Mouse (Mus musculus) MN1 (cell line): ENCODE results near the gene Gtf3c5.
A peak's percentile ranks its signal among the peaks of the same experiment; 100 is the strongest.

ENCODE experiments used
- DNase-seq: peaks from one replicate; pipeline ENCODE4 v3.0.0-alpha.2; 2016; ENCODE audit warnings: low spot score

Gtf3c5 gene

GRCm38 (mm10) chr2:28583651-28584050 is at the start of gene Gtf3c5:
TSS of gene Gtf3c5 (minus strand) at chr2:28583751.
- DNase-seq, result no peak

DNA sequence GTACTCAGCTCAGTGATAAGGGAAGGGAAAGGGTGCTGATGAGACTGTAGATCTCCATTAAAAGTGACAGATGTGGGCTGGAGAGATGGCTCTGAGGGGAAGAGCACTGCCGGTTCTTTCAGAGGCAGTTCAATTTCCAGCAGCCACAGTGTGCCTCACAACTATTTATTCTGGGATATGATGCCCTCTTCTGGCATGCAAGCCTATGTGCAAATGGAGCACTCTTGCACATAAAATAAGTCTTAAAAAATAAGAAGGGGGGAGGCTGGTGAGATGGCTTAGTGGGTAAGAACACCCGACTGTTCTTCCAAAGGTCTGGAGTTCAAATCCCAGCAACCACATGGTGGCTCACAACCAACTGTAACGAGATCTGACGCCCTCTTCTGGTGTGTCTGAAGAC is 49.6 kb upstream of the Gtf3c5 start:
- DNase-seq, result no peak

- no peak for DNase-seq
Observed at GRCm38 (mm10) chr2:28632626-28633025, 49.1 kb upstream of the Gtf3c5 start.

GRCm38 (mm10) chr2:28629911-28630381 is 46.4 kb upstream of the Gtf3c5 start:
- no peak for DNase-seq

GRCm38 (mm10) chr2:28628053-28628452 is 44.5 kb upstream of the Gtf3c5 start:
- no peak for DNase-seq

GRCm38 (mm10) chr2:28626038-28626437 is 42.5 kb upstream of the Gtf3c5 start:
- DNase-seq, result no peak

- no peak for DNase-seq
Observed at GRCm38 (mm10) chr2:28624870-28625269, 41.3 kb upstream of the Gtf3c5 start.

- peak; percentile 44 for DNase-seq
Observed at GRCm38 (mm10) chr2:28622521-28623124, 39.1 kb upstream of the Gtf3c5 start.

DNA sequence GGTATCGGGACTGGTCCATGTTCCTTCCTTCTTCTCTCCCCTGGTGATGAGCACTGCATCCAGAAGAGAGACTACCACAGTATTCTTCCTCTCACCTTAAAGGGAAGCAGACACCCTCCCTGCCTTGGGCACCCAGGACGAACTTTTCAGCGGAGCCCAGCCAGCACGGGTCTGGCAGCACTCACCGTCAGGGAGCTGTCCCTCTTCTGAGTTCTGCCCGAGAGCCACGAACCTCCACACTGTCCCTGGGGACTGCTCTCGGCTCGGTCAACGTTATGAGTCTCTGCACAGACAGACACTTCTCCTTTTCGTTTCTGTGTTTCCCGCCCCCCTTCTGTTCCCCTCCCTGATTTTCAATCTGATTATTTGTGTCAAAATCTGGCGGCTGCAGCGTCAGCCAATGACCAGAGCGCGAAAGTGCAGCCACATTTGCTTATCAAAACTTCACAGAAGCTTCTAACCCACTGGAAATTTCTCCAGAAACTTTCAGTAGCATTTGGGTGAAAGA is 38.2 kb upstream of the Gtf3c5 start, which contains the start of gene Gfi1b:
Gene Gfi1b (minus strand): TSS at position 319 of the 508 bp plus-strand sequence.
- DNase-seq, result no peak

- DNase-seq, result no peak
Observed at GRCm38 (mm10) chr2:28621111-28621510, 37.6 kb upstream of the Gtf3c5 start.

DNA sequence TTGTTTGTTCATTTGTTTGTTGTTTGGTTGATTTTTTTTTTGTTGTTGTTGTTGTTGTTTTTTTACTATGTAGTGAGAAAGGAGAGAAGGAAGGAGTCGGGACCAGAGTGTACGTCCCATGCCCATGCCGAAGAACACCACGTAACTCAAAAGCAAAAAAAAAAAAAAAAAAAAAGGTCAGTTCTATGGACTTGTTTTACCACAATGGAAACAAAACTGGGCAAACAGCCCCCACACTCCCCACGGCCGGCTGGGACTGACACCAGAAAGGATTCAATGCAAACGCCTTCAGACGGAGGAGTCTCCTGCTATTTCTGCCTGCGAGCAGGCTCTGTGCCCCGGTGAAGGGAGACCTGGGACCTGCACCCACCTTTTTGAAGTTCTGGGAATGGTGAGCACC is 37.0 kb upstream of the Gtf3c5 start:
- no peak for DNase-seq

- no peak for DNase-seq
Observed at GRCm38 (mm10) chr2:28619369-28619768, 35.8 kb upstream of the Gtf3c5 start.

GRCm38 (mm10) chr2:28618777-28619336 is 35.3 kb upstream of the Gtf3c5 start:
- no peak for DNase-seq

DNA sequence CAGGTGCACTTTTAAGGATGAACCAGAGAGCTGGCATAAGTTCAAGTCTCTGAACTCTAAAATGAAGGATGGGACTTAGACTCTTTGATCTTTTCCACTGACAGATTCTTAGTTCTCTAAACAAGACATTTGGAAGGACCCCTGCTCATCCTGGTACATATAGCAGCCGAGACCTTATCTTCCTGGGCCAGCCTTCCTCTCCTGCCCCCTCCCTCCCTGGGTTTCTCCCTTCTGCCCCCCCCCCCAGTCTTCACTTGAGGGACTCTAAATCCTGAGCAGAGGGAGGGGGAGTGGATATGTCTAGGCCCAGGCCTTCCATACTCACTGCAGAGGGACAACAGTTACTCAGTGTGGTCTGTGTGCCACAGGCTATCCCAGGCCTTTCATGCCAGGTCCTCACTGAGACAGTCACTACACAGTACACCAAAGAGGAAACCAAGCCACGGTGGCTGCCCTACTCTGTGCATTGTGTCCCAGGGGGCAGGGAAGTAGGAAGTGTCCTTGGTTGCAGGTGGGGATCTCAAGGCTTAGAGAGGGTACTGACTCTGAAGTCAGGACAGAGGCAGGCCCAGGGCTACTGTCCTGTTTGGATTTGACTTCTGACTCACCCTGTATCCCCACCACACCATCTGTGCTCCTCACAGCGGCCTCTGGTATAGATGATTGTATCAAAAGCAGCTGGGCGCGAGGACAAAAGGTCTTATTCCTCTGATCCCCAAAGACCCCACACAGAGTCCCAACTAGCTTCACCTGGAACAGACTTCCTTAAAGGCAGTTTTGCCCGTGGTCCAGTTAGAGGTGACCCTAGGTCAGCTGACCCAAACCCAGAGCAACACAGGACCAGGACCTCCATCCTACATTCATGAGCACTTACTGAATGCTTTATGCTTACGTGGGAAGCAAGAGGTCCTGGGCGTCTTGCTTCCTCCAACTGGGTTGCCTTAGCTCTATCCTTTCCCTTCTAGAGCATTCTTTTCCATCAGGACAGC is 34.2 kb upstream of the Gtf3c5 start:
- no peak for DNase-seq

GRCm38 (mm10) chr2:28616874-28617273 is 33.3 kb upstream of the Gtf3c5 start:
- no peak for DNase-seq

DNA sequence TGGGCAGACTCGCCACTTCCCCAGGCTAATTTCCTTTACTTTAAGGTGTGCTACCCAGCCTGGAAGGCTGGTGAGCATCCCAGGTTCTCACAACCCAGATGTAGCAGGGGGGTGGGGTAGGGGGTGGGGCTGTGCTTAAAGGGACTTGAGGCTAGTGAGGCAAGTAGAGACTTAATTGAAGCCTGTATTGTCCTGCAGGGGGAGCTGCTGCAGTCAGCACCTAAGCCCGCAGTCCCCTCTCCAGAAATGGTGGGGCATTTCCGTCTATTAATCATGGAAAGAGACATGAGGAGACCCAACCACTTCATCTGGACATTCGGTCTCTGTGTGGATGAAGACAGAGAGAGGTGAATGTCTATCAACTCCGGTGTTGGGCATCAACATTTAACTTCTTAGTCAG is 32.8 kb upstream of the Gtf3c5 start:
- DNase-seq, result no peak

- no peak for DNase-seq
Observed at GRCm38 (mm10) chr2:28613599-28613998, 30.0 kb upstream of the Gtf3c5 start.

DNA sequence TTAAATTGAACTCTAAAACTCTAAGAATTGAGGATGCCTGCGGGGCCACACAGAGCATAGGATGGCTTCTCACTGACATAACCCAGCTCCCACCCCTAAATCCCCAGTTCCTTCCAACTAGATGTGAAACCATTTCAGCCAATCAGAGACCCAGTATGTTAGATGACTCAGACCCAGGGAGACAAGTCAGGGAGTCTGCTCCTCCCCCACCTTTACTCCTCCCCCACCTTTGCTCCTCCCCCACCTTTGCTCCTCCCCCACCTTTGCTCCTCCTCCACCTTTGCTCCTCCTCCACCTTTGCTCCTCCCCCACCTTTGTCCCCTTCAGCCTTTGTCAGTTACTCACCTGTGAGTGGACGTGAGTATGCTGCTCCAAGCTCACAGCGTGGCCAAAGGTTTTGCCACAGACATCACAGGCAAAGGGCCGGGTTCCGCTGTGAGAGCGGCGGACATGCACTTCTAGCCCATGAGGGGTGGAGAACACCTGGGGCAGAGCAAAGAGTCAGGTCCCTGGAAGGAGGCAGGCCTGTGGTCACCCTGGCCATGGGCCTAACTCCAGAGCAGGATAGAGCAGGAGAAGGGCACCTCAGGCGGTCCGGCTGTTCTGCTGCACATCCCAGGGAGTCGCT is 29.0 kb upstream of the Gtf3c5 start:
- DNase-seq, result no peak

GRCm38 (mm10) chr2:28611407-28611787 is 27.8 kb upstream of the Gtf3c5 start:
- no peak for DNase-seq

- no peak for DNase-seq
Observed at GRCm38 (mm10) chr2:28610716-28611406, 27.3 kb upstream of the Gtf3c5 start.

- DNase-seq, result no peak
Observed at GRCm38 (mm10) chr2:28609851-28610250, 26.3 kb upstream of the Gtf3c5 start.
